Mouse (Mus musculus): ENCODE results near the gene Adam22. TPM values are rescaled to one million over a fixed set of nuclear protein-coding genes. Genes with fewer than 3 reads are reported as not detected.

Adam22 gene
- polyA plus RNA-seq, 1 experiment = 1.3 TPM

GRCm38 (mm10) chr5:8063207-8063606, 304.8 kb downstream of the Adam22 start:
- TF ChIP-seq POLR2A (IDR thresholded peaks at IDR 0.05; ENCODE audit: low read depth, low read length) (no peak), CTCF (conservative IDR thresholded peaks at IDR 0.05; ENCODE audit: insufficient read depth, insufficient read length, low read depth, low read length) (no peak)
- no peak for DNase-seq
- H3K36me3 ChIP-seq (ENCODE audit: control insufficient read depth, insufficient read depth, low read length) = peaks cover 11% of the 10 kb centered on the region
- no peaks in the 10 kb centered on the region for H3K27me3 ChIP-seq (replicated peaks; ENCODE audit: control insufficient read depth, insufficient read depth, low read length)
- H3K4me1 ChIP-seq (ENCODE audit: control insufficient read depth, insufficient read depth, low read length) = no peaks in the 10 kb centered on the region
- WGBS = 86% methylated on average over 6 of the region's 6 CpGs
- H3K4me3 ChIP-seq (ENCODE audit: insufficient read depth, low read depth, low read length) = no peak overlapping the region
- H3K27ac ChIP-seq (ENCODE audit: insufficient read depth, low read depth, low read length) = no peak overlapping the region

DNA sequence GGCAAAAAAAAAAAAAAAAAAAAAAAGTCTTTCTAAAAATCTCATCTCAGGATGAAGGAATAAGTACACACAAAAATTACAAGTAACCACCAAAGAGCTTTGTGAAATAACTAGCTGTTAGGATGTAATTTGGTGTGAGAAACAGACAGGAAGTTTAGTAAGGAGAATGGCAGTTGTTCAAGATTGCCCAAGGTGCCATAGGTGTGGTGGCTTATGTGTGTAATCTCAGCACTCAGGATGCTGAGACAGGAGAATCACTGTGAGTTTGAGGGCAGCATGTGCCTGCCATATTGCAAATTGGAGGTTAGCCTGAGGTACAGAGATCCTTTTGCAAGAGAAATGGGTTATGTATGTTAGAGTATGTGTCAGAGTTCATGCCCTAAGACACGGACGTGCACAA, 305.5 kb downstream of the Adam22 start:
- no peak overlapping the region for H3K4me3 ChIP-seq (ENCODE audit: insufficient read depth, low read depth, low read length)
- H3K4me1 ChIP-seq (ENCODE audit: control insufficient read depth, insufficient read depth, low read length) = peaks cover under 1% of the 10 kb centered on the region; the same call in 1 of the 2 replicates
- no peaks in the 10 kb centered on the region for H3K27me3 ChIP-seq (replicated peaks; ENCODE audit: control insufficient read depth, insufficient read depth, low read length)
- 94% methylated on average over 2 of the region's 2 CpGs for WGBS
- no peak for TF ChIP-seq CTCF (conservative IDR thresholded peaks at IDR 0.05; ENCODE audit: insufficient read depth, insufficient read length, low read depth, low read length)
- no peak for TF ChIP-seq POLR2A (IDR thresholded peaks at IDR 0.05; ENCODE audit: low read depth, low read length)
- peaks cover 11% of the 10 kb centered on the region for H3K36me3 ChIP-seq (ENCODE audit: control insufficient read depth, insufficient read depth, low read length)
- DNase-seq = no peak
- no peak overlapping the region for H3K27ac ChIP-seq (ENCODE audit: insufficient read depth, low read depth, low read length)

DNA sequence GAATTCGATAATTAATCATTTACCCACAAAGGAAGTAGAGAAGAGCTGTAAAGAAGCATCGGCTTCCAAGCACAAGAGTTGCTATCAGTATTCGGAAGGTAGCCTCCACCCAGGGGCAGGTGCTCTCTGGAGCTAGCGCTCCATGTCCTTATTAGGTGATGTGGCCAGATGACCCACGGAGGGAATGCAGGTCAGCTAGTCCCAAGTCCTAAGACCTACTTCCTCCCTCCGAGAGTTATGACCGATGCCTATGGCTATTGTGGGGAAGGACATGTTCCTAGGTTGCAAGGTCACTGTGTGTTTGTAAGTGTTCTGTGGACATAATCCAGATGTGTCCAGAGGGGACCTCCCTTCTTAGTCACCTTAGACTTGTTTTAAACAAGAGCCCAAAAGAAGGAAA, 309.9 kb downstream of the Adam22 start:
- Histone ChIP-seq H3K4me3 (ENCODE audit: insufficient read depth, low read depth, low read length) (no peak overlapping the region), H3K27me3 (replicated peaks; ENCODE audit: control insufficient read depth, insufficient read depth, low read length) (no peaks in the 10 kb centered on the region), H3K27ac (ENCODE audit: insufficient read depth, low read depth, low read length) (no peak overlapping the region), H3K4me1 (ENCODE audit: control insufficient read depth, insufficient read depth, low read length) (peaks cover 12% of the 10 kb centered on the region), H3K36me3 (ENCODE audit: control insufficient read depth, insufficient read depth, low read length) (0 out of 2 replicates have a peak, but pooled peaks cover 1% of the 10 kb centered on the region)
- TF ChIP-seq CTCF (conservative IDR thresholded peaks at IDR 0.05; ENCODE audit: insufficient read depth, insufficient read length, low read depth, low read length) = no peak
- TF ChIP-seq POLR2A (IDR thresholded peaks at IDR 0.05; ENCODE audit: low read depth, low read length) = no peak
- peak; percentile 42 for DNase-seq
- WGBS = 52% methylated on average over 7 of the region's 7 CpGs

GRCm38 (mm10) chr5:8057018-8057323, 311.0 kb downstream of the Adam22 start:
- peak overlapping the region; percentile 85 for H3K4me3 ChIP-seq (ENCODE audit: insufficient read depth, low read depth, low read length)
- WGBS = 7% methylated on average over 5 of the region's 5 CpGs
- H3K27ac ChIP-seq (ENCODE audit: insufficient read depth, low read depth, low read length) = peak overlapping the region; percentile 98
- no peak for DNase-seq
- peaks cover 12% of the 10 kb centered on the region for H3K4me1 ChIP-seq (ENCODE audit: control insufficient read depth, insufficient read depth, low read length)
- 0 out of 2 replicates have a peak, but pooled peaks cover 1% of the 10 kb centered on the region for H3K36me3 ChIP-seq (ENCODE audit: control insufficient read depth, insufficient read depth, low read length)
- TF ChIP-seq POLR2A (IDR thresholded peaks at IDR 0.05; ENCODE audit: low read depth, low read length) = no peak
- no peak for TF ChIP-seq CTCF (conservative IDR thresholded peaks at IDR 0.05; ENCODE audit: insufficient read depth, insufficient read length, low read depth, low read length)
- H3K27me3 ChIP-seq (replicated peaks; ENCODE audit: control insufficient read depth, insufficient read depth, low read length) = no peaks in the 10 kb centered on the region

GRCm38 (mm10) chr5:8056141-8057017, 311.6 kb downstream of the Adam22 start:
- peak overlapping the region; percentile 98 for H3K27ac ChIP-seq (ENCODE audit: insufficient read depth, low read depth, low read length)
- TF ChIP-seq POLR2A (IDR thresholded peaks at IDR 0.05; ENCODE audit: low read depth, low read length) (peak; percentile 3), CTCF (conservative IDR thresholded peaks at IDR 0.05; ENCODE audit: insufficient read depth, insufficient read length, low read depth, low read length) (no peak)
- peak; percentile 92 for DNase-seq
- H3K4me3 ChIP-seq (ENCODE audit: insufficient read depth, low read depth, low read length) = peak overlapping the region; percentile 85
- peaks cover 12% of the 10 kb centered on the region for H3K4me1 ChIP-seq (ENCODE audit: control insufficient read depth, insufficient read depth, low read length)
- under 1% methylated on average over 60 of the region's 60 CpGs for WGBS
- H3K36me3 ChIP-seq (ENCODE audit: control insufficient read depth, insufficient read depth, low read length) = 0 out of 2 replicates have a peak, but pooled peaks cover 1% of the 10 kb centered on the region
- H3K27me3 ChIP-seq (replicated peaks; ENCODE audit: control insufficient read depth, insufficient read depth, low read length) = no peaks in the 10 kb centered on the region

GRCm38 (mm10) chr5:8055721-8056129, 312.2 kb downstream of the Adam22 start:
- Histone ChIP-seq H3K27me3 (replicated peaks; ENCODE audit: control insufficient read depth, insufficient read depth, low read length) (no peaks in the 10 kb centered on the region), H3K4me1 (ENCODE audit: control insufficient read depth, insufficient read depth, low read length) (peaks cover 12% of the 10 kb centered on the region), H3K36me3 (ENCODE audit: control insufficient read depth, insufficient read depth, low read length) (0 out of 2 replicates have a peak, but pooled peaks cover 1% of the 10 kb centered on the region), H3K27ac (ENCODE audit: insufficient read depth, low read depth, low read length) (peak overlapping the region; percentile 98), H3K4me3 (ENCODE audit: insufficient read depth, low read depth, low read length) (peak overlapping the region; percentile 85)
- TF ChIP-seq CTCF (conservative IDR thresholded peaks at IDR 0.05; ENCODE audit: insufficient read depth, insufficient read length, low read depth, low read length) = no peak
- TF ChIP-seq POLR2A (IDR thresholded peaks at IDR 0.05; ENCODE audit: low read depth, low read length) = no peak
- no peak for DNase-seq
- 6% methylated on average over 8 of the region's 8 CpGs for WGBS

- Histone ChIP-seq H3K27me3 (replicated peaks; ENCODE audit: control insufficient read depth, insufficient read depth, low read length) (no peaks in the 10 kb centered on the region), H3K27ac (ENCODE audit: insufficient read depth, low read depth, low read length) (no peak overlapping the region), H3K4me3 (ENCODE audit: insufficient read depth, low read depth, low read length) (no peak overlapping the region), H3K4me1 (ENCODE audit: control insufficient read depth, insufficient read depth, low read length) (peaks cover 12% of the 10 kb centered on the region), H3K36me3 (ENCODE audit: control insufficient read depth, insufficient read depth, low read length) (no peaks in the 10 kb centered on the region)
- TF ChIP-seq CTCF (conservative IDR thresholded peaks at IDR 0.05; ENCODE audit: insufficient read depth, insufficient read length, low read depth, low read length) = no peak
- TF ChIP-seq POLR2A (IDR thresholded peaks at IDR 0.05; ENCODE audit: low read depth, low read length) = no peak
- 85% methylated on average over 4 of the region's 4 CpGs for WGBS
- no peak for DNase-seq
Measured at GRCm38 (mm10) chr5:8053827-8054226, 314.1 kb downstream of the Adam22 start.

All from kidney, adult 2 months (tissue).